Mouse (Mus musculus) embryo, embryonic 11.5 days (tissue): ENCODE results near the gene Gm8765.
"Not testable (repeated sequence)": the region's sequence is repeated elsewhere in the genome, so short reads cannot be mapped to it uniquely, and the experiment has no call there.

Experiments
- DNase-seq: peaks from one replicate; pipeline ENCODE4 v3.0.0-alpha.2; 2012; ENCODE audit warnings: low read depth, low spot score

The Gm8765 gene

DNA sequence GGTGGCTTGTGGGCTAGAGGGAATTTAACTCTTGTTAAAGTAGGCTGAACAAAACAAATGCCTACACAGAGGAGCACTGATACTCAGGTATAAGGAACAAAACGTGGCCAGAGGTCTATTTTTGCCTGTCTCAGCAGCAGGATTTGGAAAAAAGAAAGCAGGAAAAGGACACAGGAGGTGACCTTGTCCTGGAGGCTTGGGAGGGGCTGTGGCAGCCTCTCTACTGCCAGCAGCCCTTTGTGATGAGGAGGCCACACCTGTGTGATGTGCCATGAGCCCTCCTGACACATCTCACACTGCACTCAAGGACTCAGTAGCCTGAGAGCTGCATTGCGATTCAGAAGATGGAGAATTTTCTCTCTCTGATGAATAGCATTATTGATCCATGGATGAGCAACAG is at the start of gene Gm8765:
TSS of gene Gm8765 (plus strand) at position 301 of the 400 bp plus-strand sequence.
- DNase-seq = not testable (repeated sequence)

DNA sequence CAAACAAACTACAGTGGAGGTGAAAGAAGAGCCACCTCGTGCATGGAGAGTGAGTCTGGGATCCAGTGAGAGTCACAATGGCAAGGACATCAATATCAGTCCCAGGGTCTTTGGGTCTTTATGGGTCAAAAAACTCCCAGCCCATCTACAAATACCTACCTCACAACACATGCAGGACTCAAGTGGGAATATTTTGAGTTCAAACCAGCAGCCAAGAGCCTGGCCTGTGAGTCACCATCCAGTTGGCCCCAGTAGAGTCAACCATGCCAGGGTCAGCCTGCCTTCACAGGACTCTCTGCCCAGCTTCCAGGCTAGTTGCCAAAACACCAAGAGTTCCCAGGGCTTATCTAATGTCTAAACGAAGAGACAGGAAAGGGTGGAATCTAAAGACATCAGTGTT is 49.3 kb upstream of the Gm8765 start:
- DNase-seq = not testable (repeated sequence)

DNA sequence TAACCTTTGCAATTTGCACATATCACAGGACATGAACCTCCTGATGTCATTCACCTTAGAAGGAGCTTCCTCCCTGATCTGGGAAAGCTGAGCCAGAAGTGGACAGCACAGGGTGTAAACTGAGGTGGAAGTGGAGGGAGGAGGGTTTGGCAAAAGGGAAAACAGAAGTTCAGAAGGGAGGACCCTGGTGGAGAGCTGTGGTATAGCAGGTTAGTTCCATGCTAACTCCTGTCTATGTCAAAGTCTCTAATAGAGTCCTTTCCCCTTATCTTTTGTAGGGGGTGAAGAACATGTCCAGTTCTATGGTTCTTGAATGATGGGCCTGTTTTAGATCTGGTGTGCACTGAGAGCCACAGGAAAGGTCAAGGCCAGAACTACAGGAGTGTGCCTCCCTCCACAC is 52.2 kb downstream of the Gm8765 start:
- not testable (repeated sequence) for DNase-seq

DNA sequence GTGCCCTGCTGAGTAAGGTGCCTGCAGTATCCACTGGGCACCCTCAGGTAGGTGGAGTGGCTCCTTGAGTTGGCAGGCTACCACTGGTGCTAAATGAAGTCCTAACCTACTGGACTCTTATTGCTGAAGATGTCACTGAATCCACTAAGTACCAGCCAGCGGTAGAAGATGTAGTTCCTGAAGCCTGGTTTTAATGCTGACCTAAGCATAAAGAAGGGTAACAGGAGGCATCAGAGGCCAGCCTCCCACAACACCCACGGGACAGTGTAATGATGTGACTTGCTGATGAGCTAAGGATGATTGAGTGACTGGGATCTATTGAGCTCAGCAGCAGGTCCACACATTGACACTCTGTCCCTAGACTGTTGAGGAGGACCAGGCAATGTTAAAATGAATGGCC is 53.6 kb downstream of the Gm8765 start:
- no peak for DNase-seq

DNA sequence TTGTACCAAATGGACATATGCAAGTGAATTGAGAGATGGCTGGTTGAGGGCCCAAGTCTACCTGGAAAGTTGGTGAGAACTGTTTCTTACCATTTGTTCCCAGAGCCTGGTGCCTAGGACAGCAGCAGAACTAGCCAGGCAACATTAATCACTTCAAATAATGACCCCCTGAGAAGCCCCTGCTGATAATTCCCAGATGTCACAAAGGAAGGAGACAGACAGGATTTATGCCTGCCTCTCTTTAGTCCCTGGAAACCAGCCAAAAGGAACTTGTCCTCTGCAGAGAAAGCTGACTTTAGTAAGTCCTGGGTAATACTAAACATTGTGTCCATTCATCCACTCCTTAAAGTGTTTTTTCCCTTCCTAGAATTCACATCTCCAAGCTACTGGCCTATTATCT is 54.8 kb downstream of the Gm8765 start:
- peak; percentile 11 for DNase-seq
